Mouse (Mus musculus) small intestine, adult 10 weeks (tissue): ENCODE measurements around the gene Olfr1449. TPM values are rescaled to one million over a fixed set of nuclear protein-coding genes. Genes with fewer than 3 reads are reported as not detected.

Experiments used
- polyA plus RNA-seq: library from polyadenylated mRNA; stranded (reverse); fragments of 350-450 nt; fragmentation: Illumina TruSeq; extraction: RNeasy Lipid Tissue Mini Kit (QIAGEN cat#74804); gene quantifications from one replicate; pipeline ENCODE4 v1.2.3, GENCODE M21; 2014; ENCODE audit warnings: low replicate concordance

The Olfr1449 gene
- not detected for polyA plus RNA-seq

GRCm38 (mm10) chr19:12930540-12930939 lies at the start of gene Olfr1449:
Gene Olfr1449 (plus strand): TSS chr19:12930840.

GRCm38 (mm10) chr19:12883555-12883954 lies 47.1 kb upstream of the Olfr1449 start, which contains the start of gene Olfr1445:
Gene Olfr1445 (plus strand): TSS chr19:12883855.

GRCm38 (mm10) chr19:12893424-12893823 lies 37.2 kb upstream of the Olfr1449 start, which contains the start of gene Olfr1446:
Gene Olfr1446 (minus strand): TSS chr19:12893524.

GRCm38 (mm10) chr19:12903643-12904042 lies 27.0 kb upstream of the Olfr1449 start, which contains the start of gene Olfr1447:
Gene Olfr1447 (minus strand): TSS chr19:12903743.

GRCm38 (mm10) chr19:12924319-12924718 lies 6.3 kb upstream of the Olfr1449 start, which contains the start of gene Olfr1448:
Gene Olfr1448 (minus strand): TSS chr19:12924419.

GRCm38 (mm10) chr19:12949958-12950357 lies 19.3 kb downstream of the Olfr1449 start, which contains the start of gene Olfr1450:
Gene Olfr1450 (plus strand): TSS chr19:12950258.

Other genes with a start within 250 kb of the Olfr1449 start
- 0.93 TPM for gene Keg1, start 235.1 kb upstream of the Olfr1449 start, polyA plus RNA-seq
- gene Cntf, start 165.2 kb upstream of the Olfr1449 start, polyA plus RNA-seq: 2.5 TPM
- gene Zfp91, start 134.7 kb upstream of the Olfr1449 start, polyA plus RNA-seq: 170 TPM
- gene Lpxn, start 134.6 kb upstream of the Olfr1449 start, polyA plus RNA-seq: 5.0 TPM
- not detected for gene Gm5244, start 84.2 kb upstream of the Olfr1449 start, polyA plus RNA-seq
- gene Olfr1444, start 73.6 kb upstream of the Olfr1449 start, polyA plus RNA-seq: not detected
- not detected for gene Olfr1445, start 47.0 kb upstream of the Olfr1449 start, polyA plus RNA-seq
- not detected for gene Olfr1446, start 37.3 kb upstream of the Olfr1449 start, polyA plus RNA-seq
- gene Olfr1447, start 27.1 kb upstream of the Olfr1449 start, polyA plus RNA-seq: not detected
- not detected for gene Olfr1448, start 6.4 kb upstream of the Olfr1449 start, polyA plus RNA-seq
- not detected for gene Olfr1450, start 19.4 kb downstream of the Olfr1449 start, polyA plus RNA-seq
- gene Olfr1451, start 64.2 kb downstream of the Olfr1449 start, polyA plus RNA-seq: not detected
- not detected for gene Olfr1453, start 97.5 kb downstream of the Olfr1449 start, polyA plus RNA-seq
- not detected for gene Olfr1454, start 129.8 kb downstream of the Olfr1449 start, polyA plus RNA-seq
- gene Olfr1457, start 167.1 kb downstream of the Olfr1449 start, polyA plus RNA-seq: not detected
- not detected for gene Olfr1458, start 175.9 kb downstream of the Olfr1449 start, polyA plus RNA-seq
- gene Olfr1459, start 218.7 kb downstream of the Olfr1449 start, polyA plus RNA-seq: not detected
- not detected for gene Olfr1461, start 232.2 kb downstream of the Olfr1449 start, polyA plus RNA-seq